Mouse (Mus musculus) frontal cortex, adult 2 months (tissue): ENCODE results near the gene Trem3. TPM values are rescaled to one million over a fixed set of nuclear protein-coding genes. Genes with fewer than 3 reads are reported as not detected.

Experiments used
- polyA plus RNA-seq: library from polyadenylated mRNA; depleted of rRNA; stranded (reverse); fragments of >200 nt; gene quantifications from 2 replicates; pipeline ENCODE4 v1.2.3, GENCODE M21; 2012; rRNA removed

Trem3 gene
- polyA plus RNA-seq, 1 experiment, result 0.18 TPM

Other genes starting within 250 kb of the Trem3 start
- not detected in 2 replicates for gene 1700122O11Rik, start 209.5 kb upstream of the Trem3 start, polyA plus RNA-seq
- gene 1700067P10Rik, start 158.5 kb upstream of the Trem3 start, polyA plus RNA-seq, result 0.15 and 0.42 TPM in 2 replicates
- gene 9830107B12Rik, start 101.5 kb upstream of the Trem3 start, polyA plus RNA-seq, result not detected in 2 replicates
- gene A530064D06Rik, start 80.5 kb upstream of the Trem3 start, polyA plus RNA-seq, result not detected in 2 replicates
- gene Trem1, start 15.0 kb upstream of the Trem3 start, polyA plus RNA-seq, result not detected in 2 replicates
- gene Treml4, start 16.5 kb downstream of the Trem3 start, polyA plus RNA-seq, result 0.04 and 0.21 TPM in 2 replicates
- 0.29 and 0.32 TPM in 2 replicates for gene Treml2, start 51.7 kb downstream of the Trem3 start, polyA plus RNA-seq
- 0.12 and 0.13 TPM in 2 replicates for gene B430306N03Rik, start 68.4 kb downstream of the Trem3 start, polyA plus RNA-seq
- 32.8 and 34.9 TPM in 2 replicates for gene Trem2, start 98.6 kb downstream of the Trem3 start, polyA plus RNA-seq
- gene Treml1, start 112.1 kb downstream of the Trem3 start, polyA plus RNA-seq, result 0.34 and 0.36 TPM in 2 replicates
- 31.2 and 35.5 TPM in 2 replicates for gene Nfya, start 162.1 kb downstream of the Trem3 start, polyA plus RNA-seq
- 17.5 and 20.7 TPM in 2 replicates for gene Oard1, start 162.2 kb downstream of the Trem3 start, polyA plus RNA-seq
- 0.08 and 0.21 TPM in 2 replicates for gene Apobec2, start 185.2 kb downstream of the Trem3 start, polyA plus RNA-seq
- gene Tspo2, start 203.7 kb downstream of the Trem3 start, polyA plus RNA-seq, result 0.06 TPM in 1 of 2 replicates, not detected in the other
- 0.08 TPM in 1 of 2 replicates, not detected in the other for gene Unc5cl, start 207.1 kb downstream of the Trem3 start, polyA plus RNA-seq